Mouse (Mus musculus): ENCODE measurements around the gene Amy2a4.
"Not testable (repeated sequence)": the region's sequence is repeated elsewhere in the genome, so short reads cannot be mapped to it uniquely, and the experiment has no call there.

Gene Amy2a4

GRCm38 (mm10) chr3:113291349-113291748 is at the start of gene Amy2a4:
Gene Amy2a4, minus strand, starts transcription at chr3:113291449.
- in situ Hi-C loops (cut with MboI; ENCODE audit: low sequenced_read_pairs) = not testable (repeated sequence)

DNA sequence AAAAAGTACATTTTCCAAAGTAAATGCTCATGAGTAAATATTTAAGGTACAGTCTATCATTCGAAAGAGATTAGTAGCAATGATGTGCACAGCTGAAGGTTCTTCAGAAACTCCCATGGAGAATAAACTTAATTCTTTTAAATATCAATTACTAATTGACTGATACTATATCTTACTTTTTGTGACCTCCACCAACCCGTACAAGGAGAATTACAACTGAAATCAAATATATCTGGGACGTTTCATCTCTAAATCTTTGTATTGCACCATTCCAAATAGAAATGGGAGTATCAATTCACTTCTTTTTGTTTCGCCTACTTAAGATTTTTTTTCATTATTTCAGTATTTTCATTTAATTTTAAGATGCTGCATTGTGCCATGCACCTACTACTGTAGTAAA is 32.7 kb upstream of the Amy2a4 start, which contains the start of gene Amy2a3:
TSS of gene Amy2a3 (minus strand) at position 101 of the 400 bp plus-strand sequence.
- in situ Hi-C loops (cut with MboI; ENCODE audit: low sequenced_read_pairs) = not testable (repeated sequence)

DNA sequence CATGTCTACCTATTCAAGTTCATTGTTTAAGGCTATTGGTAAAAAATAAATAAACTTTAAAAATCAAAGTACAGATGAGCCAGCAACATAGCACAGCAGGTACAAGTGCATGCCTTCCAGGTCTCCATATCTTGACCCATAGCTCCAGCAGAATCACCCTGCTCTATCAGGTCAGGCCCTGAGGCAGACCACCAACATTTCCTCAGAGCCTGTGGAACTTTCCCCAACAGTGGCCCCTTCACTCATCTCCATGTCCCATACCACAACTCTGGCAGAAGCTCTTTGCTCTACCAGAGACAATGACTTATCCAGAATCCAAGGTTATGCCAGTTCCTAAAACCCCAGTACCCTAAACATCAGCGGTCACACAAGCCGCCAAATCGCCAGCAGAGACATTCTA is 21.7 kb upstream of the Amy2a4 start:
- in situ Hi-C loops (cut with MboI; ENCODE audit: low sequenced_read_pairs) = not testable (repeated sequence)

- in situ Hi-C loops (cut with MboI; ENCODE audit: low sequenced_read_pairs) = not testable (repeated sequence)
Observed at GRCm38 (mm10) chr3:113280285-113280684, 11.0 kb downstream of the Amy2a4 start.

DNA sequence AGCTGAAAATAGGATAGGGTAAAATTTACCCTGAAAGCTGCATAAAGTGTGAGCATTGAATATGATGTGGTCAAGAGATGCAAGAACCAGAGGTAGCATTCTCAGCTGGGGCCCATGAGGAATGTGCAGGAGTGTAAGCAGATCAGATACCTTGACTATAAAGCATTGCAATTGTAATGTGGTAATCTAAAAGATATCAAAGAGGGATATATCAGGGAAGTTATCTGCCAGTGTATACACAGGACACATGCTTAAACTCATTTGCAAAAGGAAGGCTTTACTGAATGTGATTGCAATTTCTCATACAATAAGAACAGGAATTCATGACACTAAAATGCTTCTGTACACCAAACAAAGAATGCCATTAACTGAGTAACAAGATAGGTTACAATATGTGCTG is 11.7 kb downstream of the Amy2a4 start:
- in situ Hi-C loops (cut with MboI; ENCODE audit: low sequenced_read_pairs) = not testable (repeated sequence)

DNA sequence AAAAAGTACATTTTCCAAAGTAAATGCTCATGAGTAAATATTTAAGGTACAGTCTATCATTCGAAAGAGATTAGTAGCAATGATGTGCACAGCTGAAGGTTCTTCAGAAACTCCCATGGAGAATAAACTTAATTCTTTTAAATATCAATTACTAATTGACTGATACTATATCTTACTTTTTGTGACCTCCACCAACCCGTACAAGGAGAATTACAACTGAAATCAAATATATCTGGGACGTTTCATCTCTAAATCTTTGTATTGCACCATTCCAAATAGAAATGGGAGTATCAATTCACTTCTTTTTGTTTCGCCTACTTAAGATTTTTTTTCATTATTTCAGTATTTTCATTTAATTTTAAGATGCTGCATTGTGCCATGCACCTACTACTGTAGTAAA is 32.5 kb downstream of the Amy2a4 start, which contains the start of gene Amy2a5:
TSS of gene Amy2a5 (minus strand) at position 101 of the 400 bp plus-strand sequence.
- in situ Hi-C loops (cut with MboI; ENCODE audit: low sequenced_read_pairs) = not testable (repeated sequence)
